Mouse (Mus musculus): Measurements from ENCODE around the gene Rad51. TPM values are rescaled to one million over a fixed set of nuclear protein-coding genes. Genes with fewer than 3 reads are reported as not detected.

The Rad51 gene
- total RNA-seq, 2 experiments from 2014 or later: 1.8 TPM

DNA sequence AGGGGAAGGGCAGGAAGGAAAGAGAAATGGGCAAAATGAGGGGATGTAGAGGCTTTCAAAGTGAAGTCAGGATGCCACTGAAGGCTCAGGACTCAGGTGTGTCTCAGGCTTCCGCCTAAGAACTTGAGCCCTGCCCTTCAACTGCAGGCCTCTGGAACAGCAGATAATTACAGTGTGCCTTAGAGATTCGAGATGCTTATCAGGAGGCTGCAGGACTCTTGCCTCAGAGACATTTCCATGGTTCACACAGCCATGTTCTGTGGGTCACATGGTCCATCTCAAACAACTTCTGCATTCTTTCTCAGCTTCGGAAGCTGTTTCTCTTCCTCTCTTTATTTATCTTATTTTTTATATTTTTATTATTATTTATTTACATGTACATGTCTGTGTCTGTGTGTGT, 50.5 kb downstream of the Rad51 start:
- no peak for DNase-seq (ENCODE audit: low spot score in 2 of 2)

GRCm38 (mm10) chr2:119163999-119164398, 51.4 kb downstream of the Rad51 start:
- DNase-seq (ENCODE audit: low spot score in 2 of 2): no peak

DNA sequence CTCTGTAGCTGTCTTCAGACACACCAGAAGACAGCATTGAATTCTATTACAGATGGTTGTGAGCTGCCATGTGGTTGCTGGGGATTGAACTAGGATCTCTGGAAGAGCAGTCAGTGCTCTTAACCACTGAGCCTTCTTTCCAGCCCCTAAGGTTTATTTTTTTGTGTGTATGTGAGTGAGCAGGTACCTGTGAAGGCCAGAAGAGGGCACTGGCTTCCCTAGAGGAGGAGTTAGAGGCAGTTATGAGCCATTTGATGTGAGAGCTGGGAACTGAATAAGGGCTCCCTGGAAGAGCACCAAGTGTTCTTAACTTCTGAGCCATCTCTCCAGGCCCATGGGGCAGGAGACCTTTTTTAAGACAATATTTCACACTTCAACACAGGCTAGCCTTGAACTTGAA, 52.8 kb downstream of the Rad51 start:
- DNase-seq (ENCODE audit: low spot score in 2 of 2): no peak

DNA sequence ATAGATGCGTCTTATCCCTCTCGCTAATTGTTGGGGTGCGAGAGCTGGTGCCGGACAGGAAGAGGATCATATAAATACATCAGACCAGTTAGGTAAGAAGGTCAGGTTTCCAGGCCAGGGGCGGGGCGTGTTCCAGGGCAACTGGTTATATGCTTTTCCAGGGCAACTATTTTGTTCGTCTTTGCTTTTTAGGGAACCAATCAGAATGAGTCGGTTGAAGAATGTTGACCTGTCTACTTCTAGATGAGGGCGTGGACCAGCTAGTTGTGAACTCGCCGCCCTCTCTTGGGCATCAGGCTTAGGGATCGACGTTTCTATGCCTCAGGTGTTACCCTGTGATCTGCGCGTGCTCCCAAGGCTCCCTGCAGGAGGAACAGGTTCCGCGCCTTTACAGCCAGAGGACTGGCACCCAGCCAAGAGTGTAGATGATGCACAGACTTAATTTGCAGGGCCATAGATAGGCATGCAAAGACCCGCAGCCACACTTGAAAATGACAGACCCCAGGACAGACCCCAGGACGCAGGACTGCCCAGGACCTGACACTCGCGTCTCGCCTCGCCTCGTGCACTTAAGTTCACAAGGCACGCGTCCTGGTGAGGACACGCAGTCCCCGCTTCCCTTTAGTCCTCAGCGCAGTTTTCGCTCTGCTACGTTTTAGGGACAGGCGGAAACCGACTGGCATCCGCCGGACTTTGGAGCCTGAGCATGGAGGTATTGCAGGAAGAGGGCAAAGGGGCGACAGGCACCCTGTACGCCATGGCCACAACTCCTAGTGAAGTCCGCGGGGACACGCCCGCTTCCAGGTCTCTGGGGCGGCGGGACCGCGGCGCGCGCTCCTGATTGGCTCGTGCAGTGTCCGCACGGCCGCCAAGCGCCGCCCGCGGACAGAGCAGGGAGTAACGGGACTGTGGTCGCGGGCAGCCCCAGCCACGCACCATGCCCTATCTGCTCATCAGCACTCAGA, 54.6 kb downstream of the Rad51 start, which contains the start of gene Gchfr:
Gchfr (plus strand) TSS at position 873 of the 965 bp plus-strand sequence.
- peak in 1 of 2 experiments; percentile 13 for DNase-seq (ENCODE audit: low spot score in 2 of 2)

GRCm38 (mm10) chr2:119167866-119168256, 55.3 kb downstream of the Rad51 start:
- no peak for DNase-seq (ENCODE audit: low spot score in 2 of 2)

DNA sequence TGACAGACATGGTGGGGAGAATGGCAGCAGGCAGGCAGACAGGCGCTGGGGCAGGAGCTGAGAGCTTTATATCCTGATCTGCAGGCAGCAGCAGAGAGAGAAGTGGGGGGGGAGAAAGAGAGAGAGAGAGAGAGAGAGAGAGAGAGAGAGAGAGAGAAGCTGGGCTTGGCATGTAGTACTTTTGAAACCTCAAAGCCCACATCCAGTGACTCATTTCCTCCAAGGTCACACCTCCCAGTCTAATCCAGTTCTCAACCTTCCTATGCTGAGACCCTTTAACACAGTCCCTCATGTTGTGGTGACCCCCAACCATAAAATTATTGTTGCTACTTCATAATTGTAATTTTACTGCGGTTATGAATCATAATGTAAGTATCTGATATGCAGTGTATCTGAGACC, 57.7 kb downstream of the Rad51 start:
- no peak for DNase-seq (ENCODE audit: low spot score in 2 of 2)

GRCm38 (mm10) chr2:119171574-119171973, 59.0 kb downstream of the Rad51 start:
- DNase-seq (ENCODE audit: low spot score in 2 of 2): no peak

GRCm38 (mm10) chr2:119172446-119172845, 59.9 kb downstream of the Rad51 start:
- no peak for DNase-seq (ENCODE audit: low spot score in 2 of 2)

DNA sequence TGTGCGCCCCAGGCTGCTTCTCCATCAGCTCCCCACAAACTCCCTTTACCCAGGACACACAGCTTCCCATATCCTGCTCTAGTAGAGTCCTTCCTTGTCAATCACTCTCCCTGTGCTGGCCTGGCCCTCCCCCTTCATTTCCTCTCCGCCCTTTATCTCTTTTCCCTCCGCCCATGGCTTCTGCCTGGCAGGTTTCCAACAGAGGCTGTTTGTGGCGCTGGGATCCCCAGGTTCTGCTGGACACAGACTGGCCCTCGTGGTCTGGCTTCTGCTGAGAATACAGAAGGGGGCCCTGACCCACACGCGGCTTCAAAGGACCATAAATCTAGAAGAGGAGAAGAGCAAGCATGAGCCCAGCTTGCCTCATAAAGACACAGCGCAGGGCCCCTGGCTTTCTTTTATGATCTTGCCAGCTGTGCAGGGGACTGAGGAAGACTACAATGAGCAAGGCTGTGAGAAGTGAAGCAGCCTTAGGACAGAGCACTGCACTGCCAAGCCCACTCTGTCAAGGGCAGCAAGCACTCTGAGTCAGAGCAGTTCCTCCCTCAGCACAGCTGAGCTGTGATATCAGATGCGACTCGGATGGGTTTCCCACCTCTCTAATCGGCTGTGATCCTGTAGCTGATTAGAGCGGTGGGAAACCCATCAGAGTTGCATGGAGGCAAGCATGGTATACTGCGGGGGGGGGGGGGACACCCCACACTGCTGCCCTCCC, 60.4 kb downstream of the Rad51 start:
- DNase-seq (ENCODE audit: low spot score in 2 of 2): peak in 1 of 2 experiments; percentile 44

DNA sequence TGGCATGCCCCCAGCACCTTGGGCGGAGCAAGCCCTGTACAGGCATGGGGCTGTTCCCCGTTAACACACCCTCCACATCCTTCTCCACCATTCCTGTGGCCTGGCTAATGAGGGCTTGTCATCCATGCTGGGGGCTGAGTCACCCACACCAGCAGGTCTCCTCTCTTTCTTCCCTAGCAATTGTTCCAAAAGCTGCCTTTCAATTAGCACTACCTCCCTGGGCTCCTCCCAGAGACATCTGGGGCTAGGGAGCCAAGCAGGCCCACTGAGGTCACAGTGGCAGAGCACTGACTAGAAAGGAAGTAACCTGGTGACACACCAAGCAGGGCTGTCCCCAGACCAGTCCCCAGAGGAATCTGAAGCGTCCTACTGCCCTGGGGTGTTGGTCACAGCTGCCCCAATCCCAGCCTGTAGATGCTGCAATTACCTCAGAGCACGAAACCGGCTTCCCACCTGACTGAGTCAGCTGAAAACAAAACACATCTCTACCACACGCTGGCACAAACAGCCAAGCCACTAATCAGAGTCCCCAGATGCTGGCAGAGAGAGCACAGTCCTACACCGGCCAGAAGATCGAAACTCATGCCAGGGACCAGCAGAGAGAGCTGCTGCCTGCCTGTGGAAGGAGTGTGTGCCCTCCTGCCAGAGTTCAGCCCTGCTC, 61.5 kb downstream of the Rad51 start, which contains the start of gene Gm14137:
Gm14137 (plus strand) TSS at position 519 of the 661 bp plus-strand sequence.
- DNase-seq (ENCODE audit: low spot score in 2 of 2): no peak

DNA sequence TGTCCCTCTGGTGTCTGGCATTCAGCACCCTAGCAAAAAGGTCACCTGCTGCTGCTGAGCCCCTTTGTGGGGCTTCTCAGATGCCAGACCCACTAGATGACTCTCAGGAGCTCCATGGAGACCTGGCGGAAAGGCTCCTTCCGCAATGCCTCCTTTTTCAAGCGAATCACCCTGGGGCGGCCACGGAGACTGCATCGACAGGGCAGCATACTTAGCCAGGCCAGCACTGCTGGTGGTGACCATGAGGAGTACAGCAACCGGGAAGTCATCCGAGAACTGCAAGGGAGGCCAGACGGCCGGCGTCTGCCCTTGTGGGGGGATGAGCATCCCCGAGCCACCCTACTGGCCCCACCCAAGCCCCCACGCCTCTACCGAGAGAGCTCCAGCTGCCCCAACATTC, 62.3 kb downstream of the Rad51 start:
- no peak for DNase-seq (ENCODE audit: low spot score in 2 of 2)

DNA sequence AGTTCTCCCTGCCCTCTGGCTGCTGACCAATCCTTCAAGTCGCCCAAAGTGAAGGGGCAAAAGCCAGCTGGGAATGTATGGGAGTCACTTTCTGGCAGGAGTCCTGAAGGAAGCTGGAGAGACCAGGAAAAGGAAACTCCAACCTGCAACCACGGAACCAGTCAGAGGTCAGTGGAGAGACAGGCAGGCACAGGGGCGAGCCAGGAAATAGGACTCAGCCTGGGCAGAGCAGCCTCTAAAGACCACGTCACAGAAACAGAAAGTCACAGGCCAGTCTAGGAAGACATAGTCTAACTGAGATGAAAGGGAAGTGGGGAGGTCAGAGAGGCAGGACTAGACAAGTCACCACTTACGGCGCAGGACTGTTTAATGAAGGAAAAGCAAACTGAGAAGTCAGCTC, 63.0 kb downstream of the Rad51 start:
- no peak for DNase-seq (ENCODE audit: low spot score in 2 of 2)

DNA sequence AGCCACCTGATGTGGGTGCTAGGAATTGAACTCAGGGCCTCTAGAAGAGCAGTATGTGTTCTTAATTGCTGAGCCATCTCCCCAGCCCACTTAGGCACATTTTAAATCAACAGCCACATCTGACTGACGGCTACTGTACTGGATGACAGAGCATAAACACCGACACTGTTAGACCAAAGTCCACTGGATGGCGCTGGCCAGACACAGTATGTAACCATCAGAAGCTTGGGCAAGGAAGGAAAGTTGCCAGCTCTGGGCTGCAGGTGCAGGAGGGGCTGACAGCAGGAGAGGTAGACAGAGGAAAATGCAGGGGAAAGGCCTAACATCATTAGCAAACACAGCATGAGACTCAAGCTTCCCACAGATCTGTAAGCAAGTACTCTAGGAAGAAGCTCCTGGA, 64.2 kb downstream of the Rad51 start:
- no peak for DNase-seq (ENCODE audit: low spot score in 2 of 2)

DNA sequence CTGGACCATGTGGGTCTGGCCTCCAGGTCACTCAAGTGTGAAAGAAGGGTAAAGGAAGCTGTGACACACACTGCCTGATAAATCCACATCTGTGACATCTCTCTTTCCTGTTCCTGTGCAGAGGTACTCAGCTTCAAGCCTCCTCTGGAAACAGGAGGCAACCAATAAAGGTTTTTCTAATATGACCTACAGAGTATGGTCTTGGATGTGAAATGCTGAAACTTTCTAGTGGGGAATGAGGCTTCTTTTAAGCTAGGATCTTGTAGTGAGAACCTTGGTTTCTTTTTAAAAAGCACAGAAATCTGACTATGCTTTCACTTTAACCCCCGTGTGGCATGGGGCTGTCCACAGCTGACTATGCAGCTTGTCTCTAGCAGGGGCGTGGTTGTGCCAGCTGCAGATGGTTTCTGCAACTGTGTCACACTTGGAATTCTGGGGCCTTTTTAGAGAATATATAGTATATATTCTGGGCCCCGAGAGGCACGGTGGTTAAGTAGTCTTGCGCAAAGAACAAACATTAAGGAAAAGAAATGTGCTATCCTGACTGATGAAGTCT, 64.9 kb downstream of the Rad51 start:
- DNase-seq (ENCODE audit: low spot score in 2 of 2): no peak

DNA sequence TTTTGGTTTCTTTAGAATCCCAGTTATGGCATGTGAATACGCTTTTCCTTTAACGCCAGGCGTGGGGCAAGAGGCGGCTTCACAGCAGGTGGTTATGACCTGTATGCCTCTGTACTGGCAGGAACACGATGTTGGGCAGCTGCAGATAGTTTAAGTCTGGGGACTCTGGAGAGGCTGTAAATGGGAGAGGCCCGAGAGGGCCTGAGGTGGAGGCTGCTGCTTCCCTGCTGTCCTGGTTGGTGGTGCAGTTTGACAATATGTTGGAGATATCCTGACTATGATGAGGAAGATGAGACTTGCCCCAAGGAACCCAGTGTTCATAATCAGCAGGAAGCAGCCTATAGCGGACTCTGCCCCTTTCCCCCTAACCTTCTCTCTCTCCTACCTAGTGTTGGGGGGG, 70.3 kb downstream of the Rad51 start:
- no peak for DNase-seq (ENCODE audit: low spot score in 2 of 2)

GRCm38 (mm10) chr2:119189029-119189710, 76.6 kb downstream of the Rad51 start:
- DNase-seq (ENCODE audit: low spot score in 2 of 2): peak; percentile 80 to 85

- no peak for DNase-seq (ENCODE audit: low spot score in 2 of 2)
Measured at GRCm38 (mm10) chr2:119190969-119191368, 78.4 kb downstream of the Rad51 start.

GRCm38 (mm10) chr2:119194140-119194539, 81.5 kb downstream of the Rad51 start:
- DNase-seq (ENCODE audit: low spot score in 2 of 2): no peak

- no peak for DNase-seq (ENCODE audit: low spot score in 2 of 2)
Measured at GRCm38 (mm10) chr2:119196316-119197108, 83.9 kb downstream of the Rad51 start.
